Mouse (Mus musculus) spleen, adult 2 months (tissue): ENCODE results near the gene Odf3l2.

Source experiments
- CTCF ChIP-seq: fragments of 200-500 bp; IDR thresholded peaks from 2 replicates; pipeline ENCODE4 v1.5.1; 2011; ENCODE audit warnings: mild to moderate bottlenecking, inconsistent platforms; ENCODE audit not compliant: insufficient read depth, insufficient read length, insufficient replicate concordance; ENCODE audit errors: extremely low read depth
- POLR2A ChIP-seq: fragments of 200-500 bp; IDR thresholded peaks from 2 replicates; pipeline ENCODE4 v1.6.1; 2011; ENCODE audit warnings: low read depth, low read length, inconsistent platforms

GRCm38 (mm10) chr10:79590702-79591101 lies 54.8 kb downstream of the Odf3l2 start:
- no peak for TF ChIP-seq POLR2A
- no peak for TF ChIP-seq CTCF
